Mouse (Mus musculus): ENCODE results near the gene Actl11.

Gene Actl11

GRCm38 (mm10) chr9:107936215-107936822, 8.1 kb downstream of the Actl11 start:
- TF ChIP-seq GATA4 (IDR thresholded peaks at IDR 0.05; ENCODE audit: insufficient replicate concordance, low read length) = no peak

GRCm38 (mm10) chr9:107936831-107937230, 8.6 kb downstream of the Actl11 start:
- TF ChIP-seq GATA4 (IDR thresholded peaks at IDR 0.05; ENCODE audit: insufficient replicate concordance, low read length) = no peak

GRCm38 (mm10) chr9:107947241-107948194, 19.2 kb downstream of the Actl11 start:
- TF ChIP-seq GATA4 (IDR thresholded peaks at IDR 0.05; ENCODE audit: insufficient replicate concordance, low read length) = no peak

- no peak for TF ChIP-seq GATA4 (IDR thresholded peaks at IDR 0.05; ENCODE audit: insufficient replicate concordance, low read length)
Observed at GRCm38 (mm10) chr9:107949184-107949921, 21.1 kb downstream of the Actl11 start.

DNA sequence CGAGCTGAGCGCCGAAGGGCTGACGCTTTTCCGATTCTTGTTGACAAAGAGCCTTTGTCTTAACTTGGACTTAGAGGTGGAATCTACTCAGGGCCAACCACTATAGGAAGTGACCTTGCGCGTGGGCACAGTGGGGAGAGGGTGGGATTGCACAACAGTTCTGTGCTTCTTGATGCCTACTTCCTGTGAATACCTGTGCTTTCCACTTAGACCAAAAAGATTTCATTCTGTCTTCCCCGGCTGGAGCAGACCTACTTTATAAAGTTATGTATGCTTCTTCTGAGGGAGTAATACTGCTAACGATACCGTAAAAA, 21.6 kb downstream of the Actl11 start, which contains the start of gene Traip:
Gene Traip, plus strand, starts transcription at position 215 of the 314 bp plus-strand sequence.
- no peak for TF ChIP-seq GATA4 (IDR thresholded peaks at IDR 0.05; ENCODE audit: insufficient replicate concordance, low read length)

GRCm38 (mm10) chr9:107950460-107951355, 22.4 kb downstream of the Actl11 start:
- TF ChIP-seq GATA4 (IDR thresholded peaks at IDR 0.05; ENCODE audit: insufficient replicate concordance, low read length) = peak; percentile 89; the same call in 1 of the 2 replicates

- no peak for TF ChIP-seq GATA4 (IDR thresholded peaks at IDR 0.05; ENCODE audit: insufficient replicate concordance, low read length)
Observed at GRCm38 (mm10) chr9:107955613-107956289, 27.5 kb downstream of the Actl11 start.

- no peak for TF ChIP-seq GATA4 (IDR thresholded peaks at IDR 0.05; ENCODE audit: insufficient replicate concordance, low read length)
Observed at GRCm38 (mm10) chr9:107957141-107957540, 28.9 kb downstream of the Actl11 start.

- no peak for TF ChIP-seq GATA4 (IDR thresholded peaks at IDR 0.05; ENCODE audit: insufficient replicate concordance, low read length)
Observed at GRCm38 (mm10) chr9:107959896-107960295, 31.6 kb downstream of the Actl11 start.

GRCm38 (mm10) chr9:107960928-107961327, 32.7 kb downstream of the Actl11 start:
- TF ChIP-seq GATA4 (IDR thresholded peaks at IDR 0.05; ENCODE audit: insufficient replicate concordance, low read length) = no peak

- TF ChIP-seq GATA4 (IDR thresholded peaks at IDR 0.05; ENCODE audit: insufficient replicate concordance, low read length) = no peak
Observed at GRCm38 (mm10) chr9:107961351-107961762, 33.1 kb downstream of the Actl11 start.

DNA sequence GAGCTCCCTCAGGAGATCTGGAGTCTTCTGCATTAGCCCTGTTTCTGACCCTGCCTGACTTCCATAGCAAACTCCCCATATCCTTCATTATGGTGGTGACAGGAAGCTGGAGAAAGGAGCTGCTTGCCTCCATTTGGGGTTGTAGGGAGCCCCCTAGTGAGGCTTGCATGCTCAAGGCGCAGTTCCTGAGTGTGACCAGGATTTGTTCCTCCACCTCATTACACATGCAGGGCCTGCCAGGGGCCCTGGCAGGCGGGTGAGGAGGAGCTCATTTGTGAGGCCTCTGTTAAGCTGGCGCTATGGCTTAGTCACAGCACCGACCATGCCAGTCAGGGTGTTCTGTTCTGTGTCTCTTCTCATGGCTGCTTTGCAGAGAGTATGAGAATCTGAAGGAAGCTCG, 33.6 kb downstream of the Actl11 start:
- TF ChIP-seq GATA4 (IDR thresholded peaks at IDR 0.05; ENCODE audit: insufficient replicate concordance, low read length) = no peak

DNA sequence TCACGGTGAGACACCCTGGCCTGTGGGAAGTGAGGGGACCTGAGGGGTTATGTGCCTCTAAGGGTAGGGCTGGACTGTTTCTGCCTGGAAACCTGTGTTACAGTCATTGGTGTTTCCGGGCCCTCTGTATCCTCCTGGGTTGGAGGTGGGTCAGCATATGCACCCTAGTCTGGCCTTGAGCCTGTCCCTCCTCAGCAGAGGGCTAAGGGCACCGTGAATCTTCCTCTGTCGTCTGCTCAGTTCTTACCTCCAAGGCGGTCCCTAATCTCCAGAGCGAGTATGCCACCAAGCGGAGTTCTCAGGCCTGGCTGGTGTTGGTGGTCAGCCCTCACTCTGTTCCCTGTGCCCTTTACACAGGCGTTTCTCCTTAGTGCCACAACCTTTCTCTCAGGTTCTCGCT, 34.6 kb downstream of the Actl11 start:
- no peak for TF ChIP-seq GATA4 (IDR thresholded peaks at IDR 0.05; ENCODE audit: insufficient replicate concordance, low read length)

DNA sequence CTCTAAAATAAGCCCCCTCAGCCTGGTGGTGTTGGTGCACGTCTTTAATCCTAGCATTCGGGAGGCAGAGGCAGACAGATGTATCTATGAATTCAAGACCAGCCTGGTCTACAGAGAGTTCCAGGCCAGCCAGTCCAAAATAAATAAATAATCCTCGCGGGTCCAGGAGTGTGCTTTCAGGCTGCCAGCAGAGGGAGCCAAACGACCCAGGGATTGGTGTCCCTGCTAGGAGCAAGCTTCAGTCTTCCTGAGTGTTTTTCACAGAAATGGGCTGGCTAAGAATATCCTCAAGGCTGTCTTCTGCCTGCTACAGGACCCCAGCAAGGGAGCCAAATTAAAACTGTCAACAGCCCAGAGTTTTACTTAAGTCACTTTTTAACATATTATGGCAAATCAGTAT, 35.4 kb downstream of the Actl11 start:
- no peak for TF ChIP-seq GATA4 (IDR thresholded peaks at IDR 0.05; ENCODE audit: insufficient replicate concordance, low read length)

All from liver, adult (tissue).